Mouse (Mus musculus) megakaryocyte, embryonic 14.5 days (primary cell): ENCODE measurements around the gene Taar1.

ENCODE experiments used
- FLI1 ChIP-seq: IDR thresholded peaks from 2 replicates; pipeline ENCODE4 v1.6.1; 2012; ENCODE audit warnings: low read length, inconsistent platforms, mixed read lengths
- GATA1 ChIP-seq: IDR thresholded peaks from 3 replicates; pipeline ENCODE4 v1.6.1; 2012; ENCODE audit warnings: mixed read lengths, low read length, inconsistent platforms, borderline replicate concordance

GRCm38 (mm10) chr10:23884910-23885309, 35.2 kb upstream of the Taar1 start:
- TF ChIP-seq GATA1 (no peak), FLI1 (no peak)
